Mouse (Mus musculus): ENCODE results near the gene Pramel6.
"Not testable (repeated sequence)": the region's sequence is repeated elsewhere in the genome, so short reads cannot be mapped to it uniquely, and the experiment has no call there.

Pramel6 gene

DNA sequence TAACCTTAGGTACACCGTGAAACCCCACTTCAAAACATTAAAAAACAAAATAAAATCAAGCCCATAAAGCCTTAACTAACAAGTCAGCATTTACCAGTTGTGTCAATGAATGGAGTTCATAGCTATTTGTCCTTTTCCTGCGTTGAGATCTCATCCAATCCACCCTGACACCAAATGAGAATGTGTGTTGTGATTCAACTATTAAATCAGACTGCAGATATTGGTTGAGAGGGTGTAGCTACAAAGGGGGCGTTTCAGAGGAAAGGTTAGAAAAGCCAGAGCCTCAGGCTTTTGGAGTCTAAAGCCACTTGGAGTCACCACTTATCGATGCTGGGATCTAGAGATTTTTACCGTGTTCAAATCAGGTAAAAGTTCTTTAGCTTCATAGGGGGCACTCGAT is at the start of gene Pramel6:
Gene Pramel6, plus strand, starts transcription at position 301 of the 400 bp plus-strand sequence.
- DNase-seq (ENCODE audit: extremely low spot score, low spot score) = no peak

- DNase-seq (ENCODE audit: extremely low spot score, low spot score) = no peak
Observed at GRCm38 (mm10) chr2:87461769-87462168, 44.6 kb upstream of the Pramel6 start.

DNA sequence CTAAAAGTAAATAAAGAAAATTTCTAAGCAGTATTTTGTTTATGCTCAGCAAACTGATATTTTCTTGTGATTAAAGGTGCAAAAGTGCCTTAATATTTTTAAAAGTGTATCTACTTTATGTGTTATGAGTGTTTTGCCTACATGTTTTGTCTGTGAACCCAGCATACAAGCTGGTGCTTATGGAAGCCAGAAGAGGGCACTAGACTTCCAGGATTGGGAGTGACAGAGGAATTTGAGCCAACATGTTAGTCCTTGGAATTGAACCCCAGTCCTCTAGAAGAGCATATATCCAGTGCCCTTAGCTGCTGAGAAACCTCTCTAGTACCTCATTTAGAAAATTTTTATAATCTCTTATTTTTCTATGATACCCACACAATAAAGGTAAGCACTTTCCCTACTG is 26.2 kb upstream of the Pramel6 start:
- no peak for DNase-seq (ENCODE audit: extremely low spot score, low spot score)

DNA sequence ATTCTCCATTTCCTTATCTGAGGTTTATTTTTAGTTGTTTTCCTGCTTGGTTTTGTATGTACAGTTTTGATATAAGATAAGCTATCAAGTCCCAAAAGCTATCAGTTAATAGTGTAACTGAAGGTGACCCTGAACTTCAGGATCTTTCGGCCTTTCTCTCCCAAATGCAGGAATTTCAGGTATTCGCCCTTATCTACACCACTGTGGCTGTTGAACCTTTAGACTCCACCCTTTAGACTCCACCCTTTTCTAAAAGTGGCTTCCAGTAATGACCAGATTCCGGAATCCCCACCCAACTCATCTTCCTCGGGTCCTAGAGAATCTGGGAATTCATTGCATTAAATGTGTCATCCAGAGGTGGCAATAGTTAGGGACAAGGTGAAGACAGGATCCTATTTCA is 25.2 kb upstream of the Pramel6 start:
- DNase-seq (ENCODE audit: extremely low spot score, low spot score) = no peak

GRCm38 (mm10) chr2:87482276-87482675 is 24.1 kb upstream of the Pramel6 start:
- DNase-seq (ENCODE audit: extremely low spot score, low spot score) = no peak

- DNase-seq (ENCODE audit: extremely low spot score, low spot score) = not testable (repeated sequence)
Observed at GRCm38 (mm10) chr2:87496993-87497392, 9.4 kb upstream of the Pramel6 start, which contains the start of gene Pramel7. Gene Pramel7 (minus strand): TSS chr2:87497093.

DNA sequence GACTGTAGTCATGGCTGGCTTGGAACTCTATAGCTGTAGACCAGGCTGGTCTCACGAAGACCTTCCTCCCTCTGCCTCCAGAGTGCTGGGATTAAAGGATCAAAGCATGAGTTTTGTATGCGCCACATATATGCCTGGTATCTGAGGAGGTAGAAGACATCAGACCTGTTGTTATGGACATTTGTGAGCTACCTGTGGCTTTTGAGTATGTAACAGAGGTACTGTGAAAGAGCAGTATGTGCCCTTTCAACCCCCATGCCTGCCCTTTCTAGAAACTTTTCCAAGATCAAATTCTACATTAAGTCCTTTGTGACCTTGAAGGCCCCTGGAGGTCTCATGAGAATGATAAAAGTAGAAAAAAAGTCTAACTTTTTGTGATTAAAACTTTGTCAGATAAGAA is 8.7 kb downstream of the Pramel6 start:
- no peak for DNase-seq (ENCODE audit: extremely low spot score, low spot score)

GRCm38 (mm10) chr2:87515457-87516060 is 9.2 kb downstream of the Pramel6 start:
- DNase-seq (ENCODE audit: extremely low spot score, low spot score) = no peak

DNA sequence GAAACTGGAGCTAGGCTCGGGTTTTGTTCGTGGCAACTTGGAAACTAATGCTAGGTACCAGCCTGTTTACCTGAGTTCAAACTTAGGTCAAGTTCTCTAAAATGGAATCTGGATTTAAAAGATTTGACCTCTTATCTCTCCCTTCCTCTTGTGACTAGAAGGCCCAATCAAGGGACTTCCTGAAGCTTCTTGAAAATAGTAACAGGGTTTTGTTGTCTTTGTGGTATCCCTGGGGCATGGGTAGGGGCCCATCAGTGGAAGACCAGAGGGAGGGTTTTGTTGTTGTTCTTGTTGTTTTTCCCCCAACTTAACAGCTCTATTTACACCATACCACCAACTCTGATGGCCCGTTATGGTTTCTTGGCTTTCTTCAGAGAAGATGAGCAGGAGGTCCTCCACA is 10.2 kb downstream of the Pramel6 start:
- DNase-seq (ENCODE audit: extremely low spot score, low spot score) = no peak

GRCm38 (mm10) chr2:87520651-87521050 is 14.3 kb downstream of the Pramel6 start:
- DNase-seq (ENCODE audit: extremely low spot score, low spot score) = no peak

GRCm38 (mm10) chr2:87525899-87526616 is 19.7 kb downstream of the Pramel6 start:
- DNase-seq (ENCODE audit: extremely low spot score, low spot score) = peak; percentile 20

DNA sequence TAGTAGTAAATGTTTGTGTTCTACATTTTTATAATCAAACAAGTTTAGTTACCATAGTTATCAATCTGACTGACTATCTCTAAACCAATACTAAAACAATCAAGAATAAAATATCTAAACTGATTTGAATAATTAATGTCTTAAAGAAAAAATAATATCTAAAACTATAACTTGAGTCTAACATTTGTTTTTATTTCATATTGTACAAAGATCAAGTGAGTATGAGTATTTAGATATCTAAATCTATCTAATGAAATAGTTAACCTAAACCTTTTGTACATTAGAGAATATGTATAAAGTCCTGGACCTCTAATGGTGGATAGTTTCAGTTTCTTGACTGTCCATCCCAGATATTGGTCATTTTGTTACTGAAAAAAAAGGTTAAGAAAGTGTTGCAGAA is 25.1 kb downstream of the Pramel6 start, which contains the start of gene Olfr153:
Gene Olfr153, plus strand, starts transcription at position 301 of the 400 bp plus-strand sequence.
- no peak for DNase-seq (ENCODE audit: extremely low spot score, low spot score)

DNA sequence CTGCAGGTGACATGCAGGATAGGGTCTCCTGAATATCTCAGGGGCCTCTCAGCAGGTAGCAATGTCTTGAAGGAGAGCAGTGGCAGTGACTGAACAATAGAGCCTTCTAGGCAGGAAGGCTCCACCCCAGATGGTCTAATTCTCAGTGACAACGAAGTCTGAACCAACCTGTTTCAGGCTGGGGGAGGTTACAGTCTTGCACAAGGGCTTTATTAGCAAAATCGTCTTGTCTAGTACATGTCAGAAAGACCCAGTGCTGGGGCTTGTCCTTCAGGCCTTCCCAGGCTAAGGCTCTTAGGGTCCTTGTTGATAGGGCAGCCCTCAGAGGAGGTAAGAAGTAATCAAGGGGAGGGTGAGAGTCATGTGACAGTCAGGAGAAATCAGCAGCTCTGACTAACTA is 28.5 kb downstream of the Pramel6 start:
- no peak for DNase-seq (ENCODE audit: extremely low spot score, low spot score)

- DNase-seq (ENCODE audit: extremely low spot score, low spot score) = no peak
Observed at GRCm38 (mm10) chr2:87545442-87545841, 39.1 kb downstream of the Pramel6 start, which contains the start of gene Olfr1128. Gene Olfr1128 (minus strand): TSS chr2:87545542.

Data from neural tube, embryonic 10.5 days (tissue).